Mouse (Mus musculus) liver, embryonic 14.5 days (tissue): ENCODE results near the gene Traf3ip2. TPM values are rescaled to one million over a fixed set of nuclear protein-coding genes. Genes with fewer than 3 reads are reported as not detected.

Experiments used
- ATAC-seq: fragments of 200-750 bp; cut with Nextera tagmentation; 2 replicates; pipeline ENCODE4 v1.8.0; 2017; ENCODE audit warnings: moderate number of reproducible peaks, mild to moderate bottlenecking, moderate library complexity; ENCODE audit not compliant: insufficient read depth
- DNase-seq, 3 experiments: peaks; one replicate each; pipeline ENCODE4 v3.0.0-alpha.2; 2012 to 2013; ENCODE audit warnings: low read depth in 3 of 3, low spot score in 3 of 3
- H3K27ac ChIP-seq: fragments of 300-500 bp; sonication (generic); 2 replicates; pipeline ENCODE4 v1.5.1; 2014; ENCODE audit warnings: moderate library complexity, mild to moderate bottlenecking, control low read depth, inconsistent platforms
- H3K27me3 ChIP-seq: fragments of 300-500 bp; sonication (generic); 2 replicates; pipeline ENCODE4 v1.6.1; 2014; ENCODE audit warnings: mild to moderate bottlenecking, low read length, moderate library complexity; ENCODE audit not compliant: control insufficient read depth, insufficient read depth
- H3K36me3 ChIP-seq: fragments of 300-500 bp; sonication (generic); replicated peaks from 2 replicates; pipeline ENCODE4 v1.6.1; 2014; ENCODE audit warnings: low read depth; ENCODE audit not compliant: control insufficient read depth, insufficient read depth
- H3K4me1 ChIP-seq, 2 experiments: fragments of 200-500 bp in 1 of 2; fragments of 300-500 bp in 1 of 2; sonication (generic) in 1 of 2; replicated peaks; 2 replicates each; pipeline ENCODE4 v1.6.1; 2012 to 2014; ENCODE audit warnings: antibody characterized with exemption in 1 of 2, inconsistent platforms in 1 of 2, low read length in 1 of 2; ENCODE audit not compliant: control insufficient read depth in 2 of 2, insufficient read depth in 2 of 2
- H3K4me2 ChIP-seq: fragments of 300-500 bp; sonication (generic); 2 replicates; pipeline ENCODE4 v1.6.1; 2014; ENCODE audit warnings: low read depth, mild to moderate bottlenecking, control low read depth, moderate library complexity
- H3K4me3 ChIP-seq, 2 experiments: fragments of 200-500 bp in 1 of 2; fragments of 300-500 bp in 1 of 2; sonication (generic) in 1 of 2; 2 replicates each; pipeline ENCODE4 v1.5.1; 2012 to 2014; ENCODE audit warnings: low read depth in 2 of 2, low read length in 2 of 2, mild to moderate bottlenecking in 2 of 2, control low read depth in 1 of 2, inconsistent platforms in 1 of 2, moderate library complexity in 1 of 2; ENCODE audit not compliant: insufficient read depth in 1 of 2
- H3K9ac ChIP-seq: fragments of 300-500 bp; sonication (generic); replicated peaks from 2 replicates; pipeline ENCODE4 v1.6.1; 2014; ENCODE audit warnings: mild to moderate bottlenecking, control low read depth, moderate library complexity
- H3K9me3 ChIP-seq: fragments of 300-500 bp; sonication (generic); 2 replicates; pipeline ENCODE4 v1.6.1; 2016; ENCODE audit warnings: low read length, mixed read lengths; ENCODE audit not compliant: control insufficient read depth
- CTCF ChIP-seq: IDR thresholded peaks from 2 replicates; pipeline ENCODE4 v1.5.1; 2016; ENCODE audit warnings: antibody characterized with exemption, low read depth, control low read depth
- EP300 ChIP-seq: IDR thresholded peaks from 2 replicates; pipeline ENCODE4 v1.6.1; 2016; ENCODE audit warnings: antibody characterized with exemption, low read depth
- WGBS: fragments of 180-500 bp; shearing (Covaris S2); extraction: QIAGEN DNeasy Blood & Tissue Kit; methylation state at CpG from one replicate; pipeline ENCODE4 v1.1.7; 2014; ENCODE audit not compliant: insufficient replicate concordance; 5-methylcytosine and 5-hydroxymethylcytosine counted together
- polyA plus RNA-seq, 2 experiments: library from polyadenylated mRNA; depleted of rRNA in 1 of 2; stranded (reverse) in 1 of 2; unstranded in 1 of 2; fragments of >200 nt; fragmentation: Nextera tagmentation in 1 of 2; extraction: Ambion mirVana in 1 of 2; gene quantifications; 2 replicates each; pipeline versions ENCODE4 v1.2.1 to v1.2.3; 2012 to 2014

Traf3ip2 gene
- polyA plus RNA-seq, 2 experiments = 1.2 to 1.3 TPM

DNA sequence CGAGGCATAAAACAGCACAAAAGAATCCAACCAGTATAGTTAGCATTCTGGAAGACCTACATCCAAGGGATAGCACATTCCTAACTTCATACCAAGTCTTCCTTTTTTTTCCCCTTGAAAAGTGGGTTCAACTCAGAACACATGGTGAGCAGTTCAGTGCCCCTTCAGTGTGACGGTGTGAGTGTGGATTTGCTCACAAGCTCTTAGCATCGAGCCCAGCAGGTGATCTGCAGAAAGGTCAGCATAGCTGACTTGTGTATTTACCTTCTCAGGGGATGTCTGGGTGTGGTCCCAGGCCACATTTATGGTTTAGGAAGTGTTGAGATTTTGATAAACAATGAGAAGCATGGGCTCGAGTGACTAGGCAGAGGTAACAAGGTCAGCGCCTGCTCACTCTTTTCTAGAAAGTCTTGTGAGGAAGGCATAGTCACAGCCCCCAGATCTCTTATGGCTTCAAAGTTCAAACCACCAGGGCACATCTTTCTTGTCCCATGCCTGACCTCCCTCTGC, 46.2 kb downstream of the Traf3ip2 start:
- no peak overlapping the region for H3K4me3 ChIP-seq
- no peak overlapping the region for H3K9ac ChIP-seq

DNA sequence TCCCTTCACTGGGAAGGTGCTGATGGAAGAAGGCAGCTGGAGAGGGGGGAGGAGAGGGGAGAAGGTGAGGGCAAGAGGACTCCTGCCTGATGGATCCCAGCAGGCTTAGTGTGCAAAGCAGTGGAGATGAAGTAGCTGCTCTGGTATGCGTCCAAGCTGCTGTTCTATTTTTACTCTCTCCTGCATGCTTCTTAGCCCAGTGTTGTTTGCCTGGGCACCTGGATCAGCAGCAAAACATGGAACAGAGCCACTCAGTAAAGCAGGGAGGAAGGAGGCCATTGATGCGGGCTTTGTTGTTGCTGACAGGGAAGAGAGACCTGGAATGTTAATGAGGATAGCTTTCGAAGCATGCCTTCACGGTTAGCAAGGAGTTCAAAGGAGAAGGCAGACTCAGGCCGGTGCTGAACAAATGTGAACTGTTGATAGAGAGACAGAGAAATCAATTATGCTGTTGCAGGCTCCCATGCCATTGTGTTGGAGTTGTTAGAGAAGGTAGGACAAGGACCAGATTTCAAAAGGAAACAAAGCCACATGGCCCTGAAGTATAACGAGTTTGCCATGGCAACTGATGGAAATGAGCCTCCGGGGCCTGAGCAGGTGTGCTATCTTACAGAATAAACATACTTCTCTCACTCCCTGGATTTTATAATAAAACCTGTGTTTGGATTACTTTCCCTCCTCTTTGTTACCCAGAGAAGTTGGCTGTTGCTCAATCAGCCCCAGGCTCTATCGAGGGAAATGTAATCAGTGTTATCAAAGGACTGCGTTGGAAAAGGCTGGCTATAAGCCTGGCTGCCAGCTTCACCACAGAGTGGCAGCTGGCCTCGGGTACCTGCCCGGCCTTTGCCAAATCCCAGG, 46.9 kb downstream of the Traf3ip2 start:
- no peak overlapping the region for H3K27ac ChIP-seq
- no peak overlapping the region for H3K9ac ChIP-seq
- no peaks in the 10 kb centered on the region for H3K27me3 ChIP-seq
- H3K36me3 ChIP-seq = no peaks in the 10 kb centered on the region
- DNase-seq (no peak), ATAC-seq (no peak)
- TF ChIP-seq EP300 = no peak
- H3K4me3 ChIP-seq = no peak overlapping the region
- no peaks in the 10 kb centered on the region for H3K9me3 ChIP-seq
- H3K4me1 ChIP-seq = peaks cover 0 to 8% of the 10 kb centered on the region in 2 experiments; a peak in 1 of 4 replicates
- no peak overlapping the region for H3K4me2 ChIP-seq
- 45% methylated on average over 11 of the region's 11 CpGs for WGBS

More for the DNA sequence above, 46.2 kb downstream of the Traf3ip2 start:
- TF ChIP-seq EP300 (no peak), CTCF (no peak)
- no peaks in the 10 kb centered on the region for H3K27me3 ChIP-seq
- no peak for ATAC-seq
- H3K27ac ChIP-seq = no peak overlapping the region
- no peaks in the 10 kb centered on the region for H3K9me3 ChIP-seq
- H3K4me1 ChIP-seq = peaks cover 0 to 8% of the 10 kb centered on the region in 2 experiments; a peak in 1 of 4 replicates
- no peaks in the 10 kb centered on the region for H3K36me3 ChIP-seq
- no peak for DNase-seq
- WGBS = 49% methylated on average over 5 of the region's 5 CpGs
- no peak overlapping the region for H3K4me2 ChIP-seq

DNA sequence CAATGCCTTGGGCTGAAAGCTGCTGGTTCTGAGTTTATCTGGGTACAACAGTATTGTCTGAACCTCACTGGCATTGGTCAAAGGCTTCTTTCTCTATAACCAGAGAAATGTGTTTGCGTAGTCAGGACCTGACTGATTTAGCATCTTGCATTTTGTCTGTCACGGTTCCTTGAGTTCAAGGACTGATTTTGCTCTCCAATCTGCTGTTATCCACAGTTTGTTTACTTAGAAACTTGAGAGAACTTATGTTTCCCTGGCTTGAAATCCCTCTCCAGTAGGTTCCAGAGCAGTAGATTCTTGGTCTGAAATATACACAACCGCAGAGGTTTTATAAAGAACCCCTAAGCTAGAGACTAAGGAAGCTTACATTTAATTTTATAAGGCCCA, 47.5 kb downstream of the Traf3ip2 start:
- no peak overlapping the region for H3K9ac ChIP-seq
- H3K4me2 ChIP-seq = no peak overlapping the region
- H3K36me3 ChIP-seq = no peaks in the 10 kb centered on the region
- no peak overlapping the region for H3K4me3 ChIP-seq
- no peaks in the 10 kb centered on the region for H3K9me3 ChIP-seq
- peaks cover 0 to 8% of the 10 kb centered on the region in 2 experiments; a peak in 1 of 4 replicates for H3K4me1 ChIP-seq
- no peak overlapping the region for H3K27ac ChIP-seq
- no peak for ATAC-seq
- WGBS = 71% methylated on average over 3 of the region's 3 CpGs
- TF ChIP-seq EP300 (no peak), CTCF (no peak)
- DNase-seq = no peak
- no peaks in the 10 kb centered on the region for H3K27me3 ChIP-seq

DNA sequence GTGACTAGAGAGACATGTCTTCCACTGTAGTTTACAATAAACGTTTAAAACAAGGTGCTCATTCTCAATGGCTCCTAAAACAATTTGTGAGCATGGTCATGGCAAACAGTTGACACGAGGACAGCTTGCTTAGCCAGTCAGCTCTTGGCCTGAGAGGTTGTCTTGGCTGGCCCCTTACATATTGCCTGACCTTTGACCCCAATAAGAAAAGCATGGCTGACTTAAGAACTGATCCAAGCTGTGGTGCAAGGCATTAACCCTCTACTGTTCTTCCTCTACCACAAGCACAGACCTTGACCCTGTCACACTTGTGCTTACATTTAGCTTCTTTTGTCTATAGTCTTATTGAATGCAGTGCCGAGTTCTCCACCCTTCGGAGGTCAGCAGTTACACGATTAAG, 48.0 kb downstream of the Traf3ip2 start:
- WGBS = 62% methylated on average over 5 of the region's 5 CpGs
- Histone ChIP-seq H3K27ac (no peak overlapping the region), H3K9me3 (no peaks in the 10 kb centered on the region)

DNA sequence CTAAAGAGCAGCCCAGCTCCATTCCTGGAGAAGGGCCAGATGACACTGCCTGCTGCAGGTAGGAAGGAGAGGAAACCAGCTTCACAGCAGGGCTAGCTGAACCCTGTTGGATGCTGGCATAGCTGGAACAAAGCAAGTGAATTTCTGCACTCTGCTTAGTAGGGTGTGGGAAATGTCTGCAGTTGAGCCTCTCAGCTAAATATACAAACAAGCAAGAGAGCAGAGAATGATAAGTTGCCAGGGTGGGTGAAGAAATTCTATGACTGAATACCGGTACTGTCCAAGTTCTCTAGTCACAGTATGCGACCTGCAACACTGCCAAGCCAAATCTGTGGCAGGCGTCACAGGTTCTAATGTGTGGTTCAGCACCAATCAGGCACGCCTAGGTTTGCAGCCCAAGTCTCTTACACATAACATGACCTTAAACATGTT, 52.4 kb downstream of the Traf3ip2 start:
- Histone ChIP-seq H3K9me3 (no peaks in the 10 kb centered on the region), H3K27ac (no peak overlapping the region), H3K9ac (no peak overlapping the region), H3K4me1 (no peaks in the 10 kb centered on the region), H3K36me3 (no peaks in the 10 kb centered on the region), H3K4me2 (no peak overlapping the region), H3K27me3 (no peaks in the 10 kb centered on the region), H3K4me3 (no peak overlapping the region)
- TF ChIP-seq CTCF (no peak), EP300 (no peak)
- DNase-seq (no peak), ATAC-seq (no peak)
- WGBS = 67% methylated on average over 4 of the region's 4 CpGs

More for the DNA sequence above, 48.0 kb downstream of the Traf3ip2 start:
- Histone ChIP-seq H3K36me3 (no peaks in the 10 kb centered on the region), H3K9ac (no peak overlapping the region), H3K4me2 (no peak overlapping the region), H3K4me3 (no peak overlapping the region), H3K27me3 (no peaks in the 10 kb centered on the region), H3K4me1 (peaks cover 0 to 8% of the 10 kb centered on the region in 2 experiments; a peak in 1 of 4 replicates)
- no peak for DNase-seq
- ATAC-seq = no peak
- TF ChIP-seq CTCF = no peak
- TF ChIP-seq EP300 = no peak
